Mouse (Mus musculus) midbrain, embryonic 14.5 days (tissue): Measurements from ENCODE around the gene Clhc1. TPM values are rescaled to one million over a fixed set of nuclear protein-coding genes. Genes with fewer than 3 reads are reported as not detected.
A peak's percentile ranks its signal among the peaks of the same experiment; 100 is the strongest.
"Not testable (repeated sequence)": the region's sequence is repeated elsewhere in the genome, so short reads cannot be mapped to it uniquely, and the experiment has no call there.

Experiments used
- ATAC-seq: fragments of 200-750 bp; cut with Nextera tagmentation; 2 replicates; pipeline ENCODE4 v1.8.0; 2017; ENCODE audit warnings: moderate number of reproducible peaks, moderate library complexity; ENCODE audit not compliant: low FRiP score, low TSS enrichment
- DNase-seq: peaks from one replicate; pipeline ENCODE4 v3.0.0-alpha.2; 2015
- H3K27ac ChIP-seq: fragments of 300-500 bp; sonication (generic); replicated peaks from 2 replicates; pipeline ENCODE4 v1.5.1; 2014; ENCODE audit warnings: mild to moderate bottlenecking, low read depth, low read length, moderate library complexity
- H3K27me3 ChIP-seq: fragments of 300-500 bp; sonication (generic); 2 replicates; pipeline ENCODE4 v1.6.1; 2014; ENCODE audit warnings: low read length, control low read depth, mixed read lengths; ENCODE audit not compliant: control insufficient read depth, insufficient read depth
- H3K36me3 ChIP-seq: fragments of 300-500 bp; sonication (generic); 2 replicates; pipeline ENCODE4 v1.6.1; 2014; ENCODE audit warnings: low read length, control low read depth; ENCODE audit not compliant: control insufficient read depth, insufficient read depth
- H3K4me1 ChIP-seq: fragments of 300-500 bp; sonication (generic); 2 replicates; pipeline ENCODE4 v1.6.1; 2014; ENCODE audit warnings: mild to moderate bottlenecking, antibody characterized with exemption, low read length, control low read depth; ENCODE audit not compliant: control insufficient read depth, insufficient read depth
- H3K4me2 ChIP-seq: fragments of 300-500 bp; sonication (generic); 2 replicates; pipeline ENCODE4 v1.6.1; 2014; ENCODE audit warnings: mild to moderate bottlenecking, low read length, moderate library complexity
- H3K4me3 ChIP-seq: fragments of 300-500 bp; sonication (generic); replicated peaks from 2 replicates; pipeline ENCODE4 v1.5.1; 2014; ENCODE audit warnings: low read depth, low read length
- H3K9ac ChIP-seq: fragments of 300-500 bp; sonication (generic); replicated peaks from 2 replicates; pipeline ENCODE4 v1.6.1; 2014; ENCODE audit warnings: mild to moderate bottlenecking, low read length, moderate library complexity
- H3K9me3 ChIP-seq: fragments of 300-500 bp; sonication (generic); 2 replicates; pipeline ENCODE4 v1.6.1; 2016; ENCODE audit warnings: low read length, control low read depth, mixed read lengths; ENCODE audit not compliant: control insufficient read depth
- WGBS: fragments of 180-500 bp; shearing (Covaris S2); extraction: QIAGEN DNeasy Blood & Tissue Kit; methylation state at CpG from one replicate; pipeline ENCODE4 v1.1.7; 2014; 5-methylcytosine and 5-hydroxymethylcytosine counted together
- polyA plus RNA-seq: library from polyadenylated mRNA; unstranded; fragments of >200 nt; fragmentation: Nextera tagmentation; extraction: Ambion mirVana; gene quantifications from 2 replicates; pipeline ENCODE4 v1.2.1, GENCODE M21; 2014

The Clhc1 gene
- polyA plus RNA-seq, 1 experiment from 2014 or later, result 0.12 TPM

- Histone ChIP-seq H3K36me3 (peaks cover 14% of the 10 kb centered on the region), H3K9ac (peak within 1 kb of the TSS; percentile 78), H3K27me3 (no peaks in the 10 kb centered on the region), H3K4me1 (peaks cover 17% of the 10 kb centered on the region), H3K27ac (peak within 1 kb of the TSS; percentile 88), H3K4me3 (peak within 1 kb of the TSS; percentile 61), H3K4me2 (peak within 1 kb of the TSS; percentile 78), H3K9me3 (no peaks in the 10 kb centered on the region)
- ATAC-seq (peak; percentile 95), DNase-seq (peak; percentile 91)
- 3% methylated on average over 47 of the region's 47 CpGs for WGBS
Observed at GRCm38 (mm10) chr11:29525988-29526794, 21.6 kb upstream of the Clhc1 start, which contains the start of gene Mtif2. TSS of gene Mtif2 (plus strand) at chr11:29526408.

- Histone ChIP-seq H3K36me3 (peaks cover 74% of the 10 kb centered on the region), H3K4me1 (no peaks in the 10 kb centered on the region), H3K27me3 (no peaks in the 10 kb centered on the region), H3K9me3 (no peaks in the 10 kb centered on the region), H3K4me2 (no peak overlapping the region), H3K27ac (no peak overlapping the region), H3K9ac (no peak overlapping the region), H3K4me3 (no peak overlapping the region)
- ATAC-seq, result no peak
- no peak for DNase-seq
- WGBS, result 96% methylated on average over 1 of the region's 1 CpGs
Observed at GRCm38 (mm10) chr11:29538201-29538600, 9.5 kb upstream of the Clhc1 start.

- Histone ChIP-seq H3K27me3 (no peaks in the 10 kb centered on the region), H3K36me3 (peaks cover 58% of the 10 kb centered on the region), H3K4me1 (peaks cover 9% of the 10 kb centered on the region; the same call in 1 of the 2 replicates), H3K9me3 (no peaks in the 10 kb centered on the region), H3K4me3 (no peak overlapping the region), H3K27ac (no peak overlapping the region), H3K4me2 (no peak overlapping the region), H3K9ac (no peak overlapping the region)
- WGBS, result 88% methylated on average over 3 of the region's 3 CpGs
- ATAC-seq (no peak), DNase-seq (no peak)
Observed at GRCm38 (mm10) chr11:29544225-29544945, 3.4 kb upstream of the Clhc1 start.

GRCm38 (mm10) chr11:29545150-29545752 is 2.5 kb upstream of the Clhc1 start:
- H3K4me3 ChIP-seq, H3K27me3 ChIP-seq, ATAC-seq, H3K4me2 ChIP-seq, H3K9me3 ChIP-seq, H3K4me1 ChIP-seq, H3K27ac ChIP-seq, DNase-seq, H3K9ac ChIP-seq: not testable (repeated sequence)
- WGBS, result 94% methylated on average over 4 of the region's 4 CpGs
- H3K36me3 ChIP-seq, result peaks cover 53% of the 10 kb centered on the region

- H3K36me3 ChIP-seq, result peaks cover 43% of the 10 kb centered on the region
- not testable (repeated sequence) for H3K9me3 ChIP-seq, H3K4me1 ChIP-seq, H3K4me2 ChIP-seq, ATAC-seq, H3K4me3 ChIP-seq, DNase-seq, H3K27ac ChIP-seq, H3K27me3 ChIP-seq, H3K9ac ChIP-seq
- WGBS, result 92% methylated on average over 2 of the region's 2 CpGs
Observed at GRCm38 (mm10) chr11:29546297-29546696, 1.5 kb upstream of the Clhc1 start.

GRCm38 (mm10) chr11:29546762-29547161 is 988 bp upstream of the Clhc1 start:
- WGBS, result 25% methylated on average over 2 of the region's 2 CpGs
- Histone ChIP-seq H3K27ac (no peak overlapping the region), H3K4me1 (peaks cover 9% of the 10 kb centered on the region; the same call in 1 of the 2 replicates), H3K4me2 (peak overlapping the region; percentile 77), H3K9me3 (no peaks in the 10 kb centered on the region), H3K4me3 (peak overlapping the region; percentile 75), H3K27me3 (no peaks in the 10 kb centered on the region), H3K36me3 (peaks cover 38% of the 10 kb centered on the region), H3K9ac (peak overlapping the region; percentile 82)
- DNase-seq, result no peak
- ATAC-seq, result no peak

GRCm38 (mm10) chr11:29547249-29547751 is 450 bp upstream of the Clhc1 start:
- no peaks in the 10 kb centered on the region for H3K27me3 ChIP-seq
- H3K9me3 ChIP-seq, result no peaks in the 10 kb centered on the region
- H3K4me1 ChIP-seq, result peaks cover 9% of the 10 kb centered on the region; the same call in 1 of the 2 replicates
- peaks cover 33% of the 10 kb centered on the region for H3K36me3 ChIP-seq
- DNase-seq (no peak), ATAC-seq (peak; percentile 47)
- peak overlapping the region; percentile 82 for H3K9ac ChIP-seq
- peak overlapping the region; percentile 77 for H3K4me2 ChIP-seq
- peak overlapping the region; percentile 75 for H3K4me3 ChIP-seq
- H3K27ac ChIP-seq, result peak overlapping the region; percentile 72
- under 1% methylated on average over 27 of the region's 27 CpGs for WGBS
